Mouse (Mus musculus) cerebellum, adult 2 months (tissue): Measurements from ENCODE around the gene Itgb2. TPM values are rescaled to one million over a fixed set of nuclear protein-coding genes. Genes with fewer than 3 reads are reported as not detected.

Experiments
- DNase-seq, 2 experiments: peaks; one replicate each; pipeline ENCODE4 v3.0.0; 2021
- H3K27ac ChIP-seq: fragments of 200-500 bp; 2 replicates; pipeline ENCODE4 v1.5.1; 2012; ENCODE audit warnings: low read length, control low read depth, inconsistent platforms; ENCODE audit not compliant: insufficient read depth
- H3K27me3 ChIP-seq: fragments of 200-500 bp; 2 replicates; pipeline ENCODE4 v1.6.1; 2012; ENCODE audit warnings: inconsistent platforms, mild to moderate bottlenecking, low read length, moderate library complexity; ENCODE audit not compliant: control insufficient read depth, insufficient read depth
- H3K4me1 ChIP-seq: fragments of 200-500 bp; 2 replicates; pipeline ENCODE4 v1.6.1; 2011; ENCODE audit warnings: low read length; ENCODE audit not compliant: control insufficient read depth, insufficient read depth
- H3K4me3 ChIP-seq: fragments of 200-500 bp; replicated peaks from 2 replicates; pipeline ENCODE3; 2011; ENCODE audit warnings: mild to moderate bottlenecking, low read depth, low read length, control low read depth; ENCODE audit not compliant: insufficient read depth
- CTCF ChIP-seq: fragments of 200-500 bp; IDR thresholded peaks from 2 replicates; pipeline ENCODE4 v1.5.1; 2011; ENCODE audit warnings: low read depth, mild to moderate bottlenecking, control low read depth, low read length, moderate library complexity, borderline replicate concordance; ENCODE audit not compliant: insufficient read depth
- POLR2A ChIP-seq: fragments of 200-500 bp; IDR thresholded peaks from 2 replicates; pipeline ENCODE4 v1.6.1; 2011; ENCODE audit warnings: low read length, control low read depth, borderline replicate concordance; ENCODE audit not compliant: insufficient read depth
- WGBS: fragments of 180-500 bp; shearing (Covaris S2); methylation state at CpG from one replicate; pipeline ENCODE4 v1.1.7; 2018; 5-methylcytosine and 5-hydroxymethylcytosine counted together
- polyA plus RNA-seq: library from polyadenylated mRNA; depleted of rRNA; stranded (reverse); fragments of >200 nt; gene quantifications from 2 replicates; pipeline ENCODE4 v1.2.3, GENCODE M21; 2012

The Itgb2 gene
- polyA plus RNA-seq, 1 experiment, result 2.3 TPM

- WGBS, result 84% methylated on average over 5 of the region's 5 CpGs
- no peak for DNase-seq
- Histone ChIP-seq H3K4me3 (no peak overlapping the region), H3K27ac (no peak overlapping the region), H3K4me1 (peaks cover 11% of the 10 kb centered on the region; the same call in 1 of the 2 replicates), H3K27me3 (no peaks in the 10 kb centered on the region)
- no peak for TF ChIP-seq POLR2A
- TF ChIP-seq CTCF, result no peak
These were observed 12.3 kb upstream of the Itgb2 start for GRCm38 (mm10) chr10:77517801-77518200.

DNA sequence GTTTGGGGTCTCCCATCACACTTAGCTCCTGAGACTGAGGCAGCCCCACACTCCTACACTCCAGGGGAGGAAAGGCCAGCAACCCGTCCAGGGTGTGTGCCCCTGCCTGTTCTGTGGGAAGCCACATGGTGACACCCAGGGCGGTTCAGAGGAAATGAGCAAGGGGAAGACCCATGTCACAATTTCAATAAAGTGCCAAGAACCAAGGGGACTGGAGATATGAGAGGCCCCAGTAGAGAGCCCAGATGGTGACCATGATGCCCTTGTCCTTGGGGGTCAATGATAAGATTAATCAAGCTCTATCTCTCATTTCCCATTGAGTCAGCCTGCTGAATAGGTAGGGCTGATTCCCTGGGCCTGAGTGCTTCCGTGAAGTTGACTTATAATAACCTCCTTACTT is 10.9 kb upstream of the Itgb2 start:
- DNase-seq, result no peak
- Histone ChIP-seq H3K27ac (no peak overlapping the region), H3K27me3 (no peaks in the 10 kb centered on the region), H3K4me1 (peaks cover 9% of the 10 kb centered on the region; the same call in 1 of the 2 replicates), H3K4me3 (no peak overlapping the region)
- no peak for TF ChIP-seq CTCF
- no peak for TF ChIP-seq POLR2A
- 88% methylated on average over 3 of the region's 3 CpGs for WGBS

GRCm38 (mm10) chr10:77520497-77520896 is 9.6 kb upstream of the Itgb2 start:
- 85% methylated on average over 5 of the region's 5 CpGs for WGBS
- no peak overlapping the region for H3K4me3 ChIP-seq

DNA sequence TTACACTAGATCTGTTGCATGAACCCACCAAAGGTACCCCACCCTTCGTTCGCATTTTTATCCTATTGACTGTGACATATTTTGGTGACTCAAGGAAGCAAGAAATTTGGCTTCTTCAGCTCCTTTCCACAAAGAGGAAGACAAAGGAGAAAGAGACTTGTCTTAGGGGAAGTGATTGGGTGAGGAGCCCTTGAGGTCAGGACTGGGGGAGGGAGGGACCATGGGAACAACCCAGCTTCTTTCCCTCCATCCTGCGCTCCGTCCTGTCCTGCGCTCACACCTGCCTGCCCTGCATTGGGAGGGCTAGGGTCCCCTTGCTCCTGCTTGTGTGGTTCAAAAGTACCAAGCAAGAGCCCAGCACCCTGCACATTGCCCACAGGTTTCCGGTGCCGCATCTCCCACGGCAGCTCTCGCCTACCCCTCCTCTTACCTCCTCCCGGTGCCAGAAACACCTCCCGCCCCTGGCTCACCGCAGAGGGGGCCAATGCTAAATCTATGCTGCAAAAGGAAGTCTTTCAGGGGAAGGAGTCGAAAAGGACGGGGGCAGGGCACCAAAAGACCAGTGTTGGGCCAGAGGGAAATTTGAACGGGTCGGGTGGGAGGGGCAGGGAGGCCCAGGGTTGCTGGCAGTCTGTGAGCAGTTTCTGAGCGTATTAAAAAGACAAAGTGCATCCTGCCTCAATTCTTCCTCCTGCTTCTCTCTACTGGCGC is 7.9 kb upstream of the Itgb2 start:
- TF ChIP-seq POLR2A (no peak), CTCF (no peak)
- 28% methylated on average over 18 of the region's 18 CpGs for WGBS

More at GRCm38 (mm10) chr10:77520497-77520896, 9.6 kb upstream of the Itgb2 start:
- peaks cover 5% of the 10 kb centered on the region; the same call in 1 of the 2 replicates for H3K4me1 ChIP-seq
- DNase-seq, result no peak
- H3K27me3 ChIP-seq, result no peaks in the 10 kb centered on the region
- TF ChIP-seq CTCF (no peak), POLR2A (no peak)
- H3K27ac ChIP-seq, result no peak overlapping the region

DNA sequence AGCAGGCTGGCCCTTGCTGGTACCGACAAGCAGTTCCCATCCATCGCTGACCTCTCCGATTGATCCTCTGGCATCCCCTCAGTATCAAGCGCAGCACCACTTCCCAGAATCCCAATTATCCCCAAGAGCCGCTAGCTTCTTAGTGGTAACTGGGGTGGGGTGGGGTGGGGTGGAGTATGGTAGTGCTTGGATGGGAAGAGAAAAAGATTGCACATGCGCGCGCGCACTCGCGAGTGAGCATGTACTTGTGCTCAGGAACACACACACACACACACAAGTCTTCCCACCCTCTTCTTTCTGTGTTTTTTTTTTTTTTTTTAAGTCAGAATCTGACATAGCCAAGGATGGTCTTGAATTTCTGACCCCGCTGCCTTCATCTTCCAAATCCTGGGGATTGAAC is 7.3 kb upstream of the Itgb2 start:
- DNase-seq, result no peak
- 61% methylated on average over 12 of the region's 12 CpGs for WGBS
- Histone ChIP-seq H3K4me1 (no peaks in the 10 kb centered on the region), H3K27ac (no peak overlapping the region), H3K27me3 (no peaks in the 10 kb centered on the region), H3K4me3 (no peak overlapping the region)
- no peak for TF ChIP-seq CTCF
- TF ChIP-seq POLR2A, result no peak

More for the DNA sequence above, 7.9 kb upstream of the Itgb2 start:
- no peak overlapping the region for H3K27ac ChIP-seq
- no peak overlapping the region for H3K4me3 ChIP-seq
- no peak for DNase-seq
- H3K4me1 ChIP-seq, result no peaks in the 10 kb centered on the region
- H3K27me3 ChIP-seq, result no peaks in the 10 kb centered on the region

DNA sequence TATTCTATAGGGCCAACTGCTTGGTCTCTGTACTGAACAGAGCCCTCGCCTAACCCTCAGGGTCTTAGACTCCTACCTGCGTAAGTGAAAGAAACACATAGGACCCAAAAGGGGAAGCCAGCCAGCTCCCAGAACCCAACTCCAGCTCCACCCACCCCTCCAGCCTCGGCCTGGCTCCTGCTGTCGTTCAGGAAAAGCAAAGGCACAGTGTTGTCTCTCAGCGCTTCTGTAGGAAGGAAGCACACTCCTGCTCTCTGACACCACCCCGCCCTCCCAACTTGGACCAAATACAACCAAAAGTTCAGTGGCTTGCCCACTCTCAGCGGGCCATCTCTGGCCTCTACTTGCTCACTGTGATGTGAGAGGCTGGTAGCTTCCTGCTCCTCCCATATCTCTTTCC is 6.7 kb upstream of the Itgb2 start:
- no peak overlapping the region for H3K27ac ChIP-seq
- no peaks in the 10 kb centered on the region for H3K4me1 ChIP-seq
- no peak for TF ChIP-seq POLR2A
- TF ChIP-seq CTCF, result no peak
- 75% methylated on average over 7 of the region's 7 CpGs for WGBS
- H3K27me3 ChIP-seq, result no peaks in the 10 kb centered on the region
- DNase-seq, result no peak
- no peak overlapping the region for H3K4me3 ChIP-seq

- DNase-seq, result no peak
- Histone ChIP-seq H3K4me3 (no peak overlapping the region), H3K27ac (no peak overlapping the region), H3K27me3 (no peaks in the 10 kb centered on the region), H3K4me1 (no peaks in the 10 kb centered on the region)
- 73% methylated on average over 2 of the region's 2 CpGs for WGBS
- no peak for TF ChIP-seq CTCF
- TF ChIP-seq POLR2A, result no peak
These were observed 3.6 kb upstream of the Itgb2 start for GRCm38 (mm10) chr10:77526488-77526887.

DNA sequence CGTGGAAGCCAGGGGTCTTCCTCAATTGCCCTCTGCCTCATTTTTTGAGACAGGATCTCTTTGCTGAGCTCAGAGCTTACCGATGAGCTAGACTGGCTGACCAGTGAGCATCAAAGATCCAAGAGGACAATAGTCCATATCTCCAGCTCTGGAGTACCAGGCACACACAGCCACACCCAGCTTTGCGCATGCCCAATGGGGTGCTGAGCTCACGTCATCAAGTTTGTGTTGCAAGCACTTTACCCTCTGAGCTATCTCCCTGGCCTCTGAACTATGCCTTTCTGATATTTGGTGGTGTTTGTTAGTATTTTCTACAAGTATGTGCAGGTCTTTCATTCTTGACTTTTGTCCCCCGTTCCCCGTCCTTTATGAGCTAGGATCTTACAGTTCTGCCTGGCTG is 1.4 kb upstream of the Itgb2 start:
- no peaks in the 10 kb centered on the region for H3K27me3 ChIP-seq
- no peak for DNase-seq
- TF ChIP-seq CTCF (no peak), POLR2A (no peak)
- H3K4me1 ChIP-seq, result no peaks in the 10 kb centered on the region
- WGBS, result 89% methylated on average over 6 of the region's 6 CpGs
- no peak overlapping the region for H3K4me3 ChIP-seq
- no peak overlapping the region for H3K27ac ChIP-seq
